Mouse (Mus musculus) stomach, postnatal 0 days (tissue): ENCODE measurements at regions not wholly inside any gene's neighbourhood (a gene's known extent, or its start where the extent isn't known, plus 50 kb on each side); places are given as distances from the start of the nearest gene placed in this dataset.

Experiments
- ATAC-seq: fragments of 200-750 bp; cut with Nextera tagmentation; 2 replicates; pipeline ENCODE4 v1.8.0; 2017; ENCODE audit not compliant: low FRiP score, low TSS enrichment
- DNase-seq: peaks from one replicate; pipeline ENCODE4 v3.0.0-alpha.2; 2016; ENCODE audit warnings: low spot score
- H3K27ac ChIP-seq: fragments of 300-500 bp; sonication (generic); replicated peaks from 2 replicates; pipeline ENCODE4 v1.5.1; 2014; ENCODE audit warnings: mild to moderate bottlenecking, control low read depth
- H3K27me3 ChIP-seq: fragments of 300-500 bp; sonication (generic); 2 replicates; pipeline ENCODE4 v1.6.1; 2014; ENCODE audit warnings: low read length; ENCODE audit not compliant: control insufficient read depth, insufficient read depth
- H3K36me3 ChIP-seq: fragments of 300-500 bp; sonication (generic); 2 replicates; pipeline ENCODE4 v1.6.1; 2014; ENCODE audit warnings: low read length, mixed read lengths; ENCODE audit not compliant: control insufficient read depth, insufficient read depth
- H3K4me1 ChIP-seq: fragments of 300-500 bp; sonication (generic); replicated peaks from 2 replicates; pipeline ENCODE4 v1.6.1; 2014; ENCODE audit warnings: antibody characterized with exemption; ENCODE audit not compliant: control insufficient read depth, insufficient read depth
- H3K4me2 ChIP-seq: fragments of 300-500 bp; sonication (generic); replicated peaks from 2 replicates; pipeline ENCODE4 v1.6.1; 2014; ENCODE audit warnings: low read depth, mild to moderate bottlenecking, control low read depth, moderate library complexity
- H3K4me3 ChIP-seq: fragments of 300-500 bp; sonication (generic); 2 replicates; pipeline ENCODE4 v1.5.1; 2014; ENCODE audit warnings: low read depth, low read length, control low read depth
- H3K9ac ChIP-seq: fragments of 300-500 bp; sonication (generic); 2 replicates; pipeline ENCODE4 v1.6.1; 2014; ENCODE audit warnings: mild to moderate bottlenecking, low read length, control low read depth, mixed read lengths
- H3K9me3 ChIP-seq: fragments of 300-500 bp; sonication (generic); 2 replicates; pipeline ENCODE4 v1.6.1; 2016; ENCODE audit warnings: low read length; ENCODE audit not compliant: control insufficient read depth
- CTCF ChIP-seq: IDR thresholded peaks from 2 replicates; pipeline ENCODE4 v1.5.1; 2016; ENCODE audit warnings: antibody characterized with exemption, low read depth, mild to moderate bottlenecking, moderate library complexity
- EP300 ChIP-seq: optimal IDR thresholded peaks from 2 replicates; pipeline ENCODE3; 2016; ENCODE audit warnings: antibody characterized with exemption
- WGBS: fragments of 180-500 bp; shearing (Covaris S2); extraction: QIAGEN DNeasy Blood & Tissue Kit; methylation state at CpG from one replicate; pipeline ENCODE4 v1.1.7; 2014; 5-methylcytosine and 5-hydroxymethylcytosine counted together

DNA sequence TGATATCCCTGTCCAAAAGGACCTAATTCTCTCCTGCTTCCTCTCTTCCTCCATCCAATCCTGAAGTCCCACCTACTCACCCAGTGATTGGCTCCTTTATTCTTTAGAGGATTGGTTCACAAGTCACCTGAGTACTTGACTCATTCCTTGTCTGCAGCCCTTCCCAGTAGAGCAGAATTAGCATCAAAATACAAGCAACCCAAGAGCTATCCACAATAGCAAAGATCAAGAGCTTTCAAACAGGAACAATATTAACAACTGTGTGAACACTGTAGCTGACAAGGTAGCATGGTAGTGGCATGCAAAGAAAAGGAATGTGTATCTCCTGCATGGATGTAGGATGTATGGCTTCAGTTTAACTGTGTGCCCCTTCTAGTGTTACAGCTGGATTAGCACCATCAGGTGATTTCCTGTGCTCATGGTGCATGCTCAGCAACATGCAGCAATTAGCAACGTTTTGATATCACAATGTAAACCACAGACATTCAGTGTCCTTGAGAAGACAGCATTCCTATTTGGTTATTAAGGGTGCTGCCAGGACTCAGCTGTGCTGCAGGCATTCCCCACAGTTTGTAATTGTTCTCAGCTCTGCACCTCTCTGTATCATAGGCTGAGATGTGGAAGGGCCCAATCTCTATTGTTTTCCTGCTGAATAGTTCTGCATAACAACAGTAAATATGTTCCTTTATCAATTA is 437.2 kb downstream of the Ptprc start:
- Histone ChIP-seq H3K27me3 (no peaks in the 10 kb centered on the region), H3K4me3 (no peak overlapping the region), H3K4me1 (no peaks in the 10 kb centered on the region), H3K4me2 (no peak overlapping the region), H3K36me3 (no peaks in the 10 kb centered on the region), H3K9me3 (no peaks in the 10 kb centered on the region), H3K9ac (no peak overlapping the region), H3K27ac (no peak overlapping the region)
- TF ChIP-seq CTCF (no peak), EP300 (no peak)
- DNase-seq (no peak), ATAC-seq (no peak)
- WGBS = 32% methylated on average over 1 of the region's 1 CpGs

GRCm38 (mm10) chr1:137703882-137704281 is 471.6 kb downstream of the Ptprc start:
- H3K4me3 ChIP-seq = no peak overlapping the region
- ATAC-seq (no peak), DNase-seq (no peak)
- WGBS = 78% methylated on average over 3 of the region's 3 CpGs
- H3K36me3 ChIP-seq = no peaks in the 10 kb centered on the region
- H3K4me1 ChIP-seq = no peaks in the 10 kb centered on the region
- H3K27ac ChIP-seq = no peak overlapping the region
- no peaks in the 10 kb centered on the region for H3K27me3 ChIP-seq
- no peaks in the 10 kb centered on the region for H3K9me3 ChIP-seq
- TF ChIP-seq CTCF (no peak), EP300 (no peak)
- no peak overlapping the region for H3K9ac ChIP-seq
- no peak overlapping the region for H3K4me2 ChIP-seq

GRCm38 (mm10) chr1:137698876-137699275 is 476.6 kb downstream of the Ptprc start:
- Histone ChIP-seq H3K4me3 (no peak overlapping the region), H3K9me3 (no peaks in the 10 kb centered on the region), H3K4me2 (no peak overlapping the region), H3K9ac (no peak overlapping the region), H3K27ac (no peak overlapping the region), H3K36me3 (no peaks in the 10 kb centered on the region), H3K4me1 (no peaks in the 10 kb centered on the region), H3K27me3 (no peaks in the 10 kb centered on the region)
- no peak for TF ChIP-seq CTCF
- no peak for TF ChIP-seq EP300
- DNase-seq (no peak), ATAC-seq (no peak)
- 85% methylated on average over 4 of the region's 4 CpGs for WGBS

DNA sequence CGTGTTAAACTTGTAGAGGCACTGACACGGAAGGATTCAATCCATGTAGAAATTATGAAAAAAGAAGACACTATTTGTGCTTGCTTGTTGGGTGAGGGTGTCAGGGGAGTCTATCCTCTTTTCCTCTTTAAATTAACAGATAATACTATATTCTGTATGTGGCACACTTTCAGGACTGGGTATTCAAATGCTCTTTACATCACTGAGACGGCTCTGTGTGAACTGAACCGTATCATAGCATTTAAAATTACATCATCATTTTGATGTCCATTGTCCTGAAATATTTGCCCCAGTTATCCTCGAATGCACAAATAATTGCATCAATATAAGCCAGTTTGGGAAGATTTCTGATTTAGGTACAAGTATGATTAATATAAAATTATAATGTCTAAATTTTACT is 478.2 kb downstream of the Ptprc start:
- no peak for TF ChIP-seq CTCF
- TF ChIP-seq EP300 = no peak
- H3K36me3 ChIP-seq = no peaks in the 10 kb centered on the region
- H3K9ac ChIP-seq = no peak overlapping the region
- 75% methylated on average over 5 of the region's 5 CpGs for WGBS
- H3K27me3 ChIP-seq = no peaks in the 10 kb centered on the region
- DNase-seq = no peak
- H3K4me1 ChIP-seq = no peaks in the 10 kb centered on the region
- no peak for ATAC-seq
- H3K4me3 ChIP-seq = no peak overlapping the region
- no peak overlapping the region for H3K27ac ChIP-seq
- H3K4me2 ChIP-seq = no peak overlapping the region
- H3K9me3 ChIP-seq = no peaks in the 10 kb centered on the region

DNA sequence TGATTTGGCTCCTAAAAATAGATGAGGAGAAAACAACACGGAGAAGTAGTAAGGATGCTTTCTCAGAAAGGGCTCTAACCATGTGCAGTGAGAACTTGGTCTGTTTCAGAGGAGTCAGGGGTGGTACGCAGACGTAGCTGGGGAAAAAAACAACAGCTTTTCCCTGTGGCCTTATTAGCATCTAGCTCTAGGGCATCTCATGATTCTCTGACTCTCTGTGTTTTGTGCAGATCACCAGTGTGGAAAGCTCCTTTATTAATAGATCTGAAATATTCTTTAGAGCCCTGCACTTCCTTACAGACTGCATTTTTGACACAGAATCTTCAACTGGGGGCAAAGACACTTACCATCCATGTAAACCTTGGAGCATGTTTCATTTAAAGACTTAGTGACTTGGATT is 478.7 kb downstream of the Ptprc start:
- ATAC-seq = no peak
- no peak for TF ChIP-seq EP300
- no peak for TF ChIP-seq CTCF
- WGBS = 60% methylated on average over 3 of the region's 3 CpGs

GRCm38 (mm10) chr1:137695751-137696150 is 479.8 kb downstream of the Ptprc start:
- DNase-seq (no peak), ATAC-seq (no peak)
- Histone ChIP-seq H3K9ac (no peak overlapping the region), H3K4me2 (no peak overlapping the region), H3K9me3 (no peaks in the 10 kb centered on the region), H3K36me3 (no peaks in the 10 kb centered on the region), H3K4me1 (no peaks in the 10 kb centered on the region), H3K27ac (no peak overlapping the region), H3K4me3 (no peak overlapping the region), H3K27me3 (no peaks in the 10 kb centered on the region)
- no peak for TF ChIP-seq EP300
- TF ChIP-seq CTCF = no peak
- 77% methylated on average over 3 of the region's 3 CpGs for WGBS

More for the DNA sequence above, 478.7 kb downstream of the Ptprc start:
- Histone ChIP-seq H3K4me2 (no peak overlapping the region), H3K9ac (no peak overlapping the region), H3K27ac (no peak overlapping the region), H3K27me3 (no peaks in the 10 kb centered on the region), H3K4me3 (no peak overlapping the region), H3K4me1 (no peaks in the 10 kb centered on the region), H3K36me3 (no peaks in the 10 kb centered on the region), H3K9me3 (no peaks in the 10 kb centered on the region)
- no peak for DNase-seq
